ENCODE assay signal across 10 mouse cellular contexts in genomic region chr4:108349836-108350547, GRCm38 (mm10). TPM values are rescaled to one million over a fixed set of nuclear protein-coding genes. Genes with fewer than 3 reads are reported as not detected.
DNase-seq lines count a peak whose midpoint lies in the region; ATAC-seq lines count a peak whose summit lies in the region.
"Had no signal": no experiment of that assay in that cellular context is flagged by ENCODE, and none has a peak within 500 bp of the region (broad histone marks: within the 10 kb centered on the region; RNA-seq: fewer than 3 reads in every experiment).

No protein-coding gene starts in this region.

- no peak overlapping the region for H3K4me3 ChIP-seq in heart, embryonic 14.5 days (ENCODE audit: control insufficient read depth in 1 of 2, insufficient read depth in 1 of 2, low read depth in 1 of 2, low read length in 2 of 2)
- no peak overlapping the region for H3K4me3 ChIP-seq in limb, embryonic 12.5 days (replicated peaks)

- H3K9me3 ChIP-seq in heart, embryonic 14.5 days (ENCODE audit: control insufficient read depth, low read length), result no peaks in the 10 kb centered on the region
- no peaks in the 10 kb centered on the region for H3K9me3 ChIP-seq in limb, embryonic 12.5 days

- peak overlapping the region; percentile 84 to 86 for H3K27ac ChIP-seq in heart, embryonic 14.5 days (replicated peaks in 1 of 2; ENCODE audit: control insufficient read depth in 1 of 2, insufficient read depth in 1 of 2, low read depth in 2 of 2, low read length in 2 of 2)
- H3K27ac ChIP-seq in limb, embryonic 12.5 days, result peak overlapping the region; percentile 96

- H3K4me2 ChIP-seq in heart, embryonic 14.5 days (ENCODE audit: low read length), result peak overlapping the region; percentile 22
- H3K4me2 ChIP-seq in limb, embryonic 12.5 days, result peak overlapping the region; percentile 28

- WGBS in heart, embryonic 14.5 days, result 19% methylated on average over 8 of the region's 8 CpGs
- whole genome bisulfite sequencing in limb, embryonic 12.5 days, result 4% methylated on average over 8 of the region's 8 CpGs

- H3K27me3 ChIP-seq in heart, embryonic 14.5 days (ENCODE audit: control insufficient read depth, insufficient read depth, low read length), result no peaks in the 10 kb centered on the region
- H3K27me3 ChIP-seq in limb, embryonic 12.5 days, result no peaks in the 10 kb centered on the region

- intact Hi-C loops in heart, postnatal 25 days (cut with DNase I), result loop anchor here (2.0 to 5.0 kb wide), 2 partner anchors 15 to 37 kb away; no protein-coding TSS in a partner anchor

- no peak for ATAC-seq in heart, embryonic 14.5 days (ENCODE audit: insufficient number of reproducible peaks, insufficient read depth, low FRiP score, low read depth)
- no peak for ATAC-seq in limb, embryonic 12.5 days (ENCODE audit: insufficient number of reproducible peaks, insufficient read depth, low FRiP score, low TSS enrichment, low read depth)

- H3K36me3 ChIP-seq in heart, embryonic 14.5 days (ENCODE audit: control insufficient read depth, insufficient read depth, low read length), result no peaks in the 10 kb centered on the region
- H3K36me3 ChIP-seq in limb, embryonic 12.5 days, result no peaks in the 10 kb centered on the region

- no peak for DNase-seq in heart, postnatal 25 days (ENCODE audit: low spot score)
- peak; percentile 92 for DNase-seq in 416B (ENCODE audit: low read depth)
- DNase-seq in Muller cell, postnatal 12 days (ENCODE audit: inconsistent ontology term), result peak; percentile 30
- no peak for DNase-seq in urinary bladder, postnatal 4 days (ENCODE audit: low spot score in 2 of 2)
- no peak for DNase-seq in thymus, adult 18-20 months
- no peak for DNase-seq in spleen, adult 12 weeks (ENCODE audit: low spot score)
- DNase-seq: cerebellum, postnatal 36 days; right cerebral cortex, postnatal 25 days had no signal

- 0 out of 2 replicates have a peak overlapping the region, but pooled peaks have one; percentile 18 for H3K9ac ChIP-seq in heart, embryonic 14.5 days (ENCODE audit: low read length)
- H3K9ac ChIP-seq in limb, embryonic 12.5 days (replicated peaks), result no peak overlapping the region

- H3K4me1 ChIP-seq in heart, embryonic 14.5 days (ENCODE audit: control insufficient read depth in 2 of 2, insufficient read depth in 2 of 2, low read length in 2 of 2), result peaks cover 36 to 46% of the 10 kb centered on the region in 2 experiments
- peaks cover 71% of the 10 kb centered on the region for H3K4me1 ChIP-seq in limb, embryonic 12.5 days (replicated peaks)

RNA-seq across cellular contexts. Expression of gene Coa7, which starts 22.1 kb away (rescaled TPM):
- polyA plus RNA-seq in heart, embryonic 14.5 days (2014; fragmentation: Nextera tagmentation; extraction: Ambion mirVana), result 47.4 and 48.9 TPM in 2 replicates
- total RNA-seq in heart, postnatal 25 days (2021), result 10 to 100 TPM; 35.2 to 37.8 TPM
- polyA plus RNA-seq in limb, embryonic 12.5 days (2016; fragmentation: Nextera tagmentation; extraction: Ambion mirVana), result 50.4 and 53.0 TPM in 2 replicates

RNA-seq across cellular contexts. Expression of gene Shisal2a, which starts 33.2 kb away (rescaled TPM):
- 1.1 and 2.0 TPM in 2 replicates for polyA plus RNA-seq in heart, embryonic 14.5 days (2014; fragmentation: Nextera tagmentation; extraction: Ambion mirVana)
- total RNA-seq in heart, postnatal 25 days (2021), result not detected
- 8.1 and 9.4 TPM in 2 replicates for polyA plus RNA-seq in limb, embryonic 12.5 days (2016; fragmentation: Nextera tagmentation; extraction: Ambion mirVana)

RNA-seq across cellular contexts. Expression of gene Zyg11b, which starts 49.1 kb away (rescaled TPM):
- polyA plus RNA-seq in heart, embryonic 14.5 days (2014; fragmentation: Nextera tagmentation; extraction: Ambion mirVana), result 10.3 and 10.7 TPM in 2 replicates
- total RNA-seq in heart, postnatal 25 days (2021), result 10 to 100 TPM; 33.6 to 40.4 TPM
- 17.7 and 18.5 TPM in 2 replicates for polyA plus RNA-seq in limb, embryonic 12.5 days (2016; fragmentation: Nextera tagmentation; extraction: Ambion mirVana)

RNA-seq across cellular contexts. Expression of gene Gpx7, which starts 56.8 kb away (rescaled TPM):
- polyA plus RNA-seq in heart, embryonic 14.5 days (2014; fragmentation: Nextera tagmentation; extraction: Ambion mirVana), result 57.7 and 68.5 TPM in 2 replicates
- total RNA-seq in heart, postnatal 25 days (2021), result 10 to 100 TPM in 1 of 2 experiments, 1 to 10 TPM in 1; 9.0 to 11.1 TPM
- polyA plus RNA-seq in limb, embryonic 12.5 days (2016; fragmentation: Nextera tagmentation; extraction: Ambion mirVana), result 62.0 and 62.9 TPM in 2 replicates

Comparison
In these comparisons a context has a peak if more than half of its experiments do, and no peak if none do; other contexts are left out.
1. DNase-seq: peak in 416B (single experiment) and Muller cell, postnatal 12 days (single experiment); none in heart, postnatal 25 days (single experiment), urinary bladder, postnatal 4 days (0 of 2), thymus, adult 18-20 months (0 of 2) and spleen, adult 12 weeks (single experiment).